Mouse (Mus musculus) urinary bladder, adult 18-20 months (tissue): ENCODE data around the gene Clec16a.

Experiments
- DNase-seq, 2 experiments: peaks; one replicate each; pipeline ENCODE4 v3.0.0; 2022; ENCODE audit warnings: low spot score in 2 of 2, mixed read lengths in 2 of 2

Gene Clec16a

GRCm38 (mm10) chr16:10642857-10643633 is 97.9 kb downstream of the Clec16a start:
- no peak for DNase-seq

- no peak for DNase-seq
Measured at GRCm38 (mm10) chr16:10644238-10644637, 99.1 kb downstream of the Clec16a start.

GRCm38 (mm10) chr16:10644731-10645130 is 99.6 kb downstream of the Clec16a start:
- DNase-seq, result no peak

- no peak for DNase-seq
Measured at GRCm38 (mm10) chr16:10651804-10652203, 106.7 kb downstream of the Clec16a start.

GRCm38 (mm10) chr16:10652935-10653334 is 107.8 kb downstream of the Clec16a start:
- DNase-seq, result no peak

GRCm38 (mm10) chr16:10655236-10655635 is 110.1 kb downstream of the Clec16a start:
- DNase-seq, result no peak

- no peak for DNase-seq
Measured at GRCm38 (mm10) chr16:10655926-10656325, 110.8 kb downstream of the Clec16a start.

- no peak for DNase-seq
Measured at GRCm38 (mm10) chr16:10656461-10656860, 111.3 kb downstream of the Clec16a start.

- no peak for DNase-seq
Measured at GRCm38 (mm10) chr16:10656939-10657338, 111.8 kb downstream of the Clec16a start.

GRCm38 (mm10) chr16:10659211-10659610 is 114.1 kb downstream of the Clec16a start:
- DNase-seq, result no peak

GRCm38 (mm10) chr16:10660526-10660925 is 115.4 kb downstream of the Clec16a start:
- no peak for DNase-seq

- DNase-seq, result no peak
Measured at GRCm38 (mm10) chr16:10661385-10661784, 116.2 kb downstream of the Clec16a start.

- no peak for DNase-seq
Measured at GRCm38 (mm10) chr16:10663890-10664731, 119.0 kb downstream of the Clec16a start.

- DNase-seq, result no peak
Measured at GRCm38 (mm10) chr16:10664921-10665894, 120.1 kb downstream of the Clec16a start.

GRCm38 (mm10) chr16:10666766-10667165 is 121.6 kb downstream of the Clec16a start:
- no peak for DNase-seq

- no peak for DNase-seq
Measured at GRCm38 (mm10) chr16:10668453-10668852, 123.3 kb downstream of the Clec16a start.

- no peak for DNase-seq
Measured at GRCm38 (mm10) chr16:10668991-10669703, 124.0 kb downstream of the Clec16a start.

- DNase-seq, result no peak
Measured at GRCm38 (mm10) chr16:10669936-10670335, 124.8 kb downstream of the Clec16a start.

GRCm38 (mm10) chr16:10672490-10672889 is 127.4 kb downstream of the Clec16a start:
- no peak for DNase-seq

GRCm38 (mm10) chr16:10674020-10674419 is 128.9 kb downstream of the Clec16a start:
- no peak for DNase-seq

GRCm38 (mm10) chr16:10674957-10675356 is 129.8 kb downstream of the Clec16a start:
- no peak for DNase-seq
